Mouse (Mus musculus): ENCODE results near the gene Iqschfp.

The Iqschfp gene

DNA sequence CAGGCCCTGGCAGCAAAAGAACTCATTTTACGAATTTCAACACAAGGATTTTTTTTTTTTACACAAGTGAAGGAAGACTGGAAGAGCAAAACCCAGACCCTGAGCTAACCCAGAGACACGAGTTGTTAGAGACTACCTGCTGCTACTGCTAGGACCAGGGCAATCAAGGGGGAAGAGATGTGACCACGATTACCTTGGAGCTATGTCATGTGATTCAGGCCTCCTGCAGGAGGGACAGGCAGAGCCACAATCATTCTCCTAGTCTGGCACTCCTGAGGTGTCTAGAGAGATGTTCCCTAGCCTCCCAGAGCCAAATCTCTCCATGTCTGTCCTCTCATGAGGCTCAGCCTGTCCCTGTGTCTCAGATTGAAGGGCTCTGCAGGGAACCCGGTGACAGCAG, 634.4 kb downstream of the Iqschfp start:
- no peak for DNase-seq (ENCODE audit: low spot score in 2 of 2)

DNA sequence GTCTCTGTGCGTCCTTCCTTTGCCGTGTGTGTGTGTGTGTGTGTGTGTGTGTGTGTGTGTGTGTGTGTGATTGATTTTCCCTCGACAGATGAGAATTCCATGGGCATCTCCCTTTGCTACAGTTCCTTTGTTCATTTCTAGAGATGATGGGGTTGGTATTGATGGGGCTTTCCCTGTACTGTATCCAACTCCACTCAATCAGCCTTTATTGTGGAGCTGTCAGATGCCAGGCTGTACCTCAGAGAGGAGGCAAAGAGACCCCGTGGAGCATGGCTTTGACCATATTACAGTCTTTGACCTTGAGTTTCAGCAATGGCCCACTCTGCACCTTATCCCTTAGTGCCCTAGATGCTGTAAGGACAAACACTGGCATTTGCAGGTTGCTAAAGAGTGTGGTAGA, 635.1 kb downstream of the Iqschfp start:
- no peak for DNase-seq (ENCODE audit: low spot score in 2 of 2)

DNA sequence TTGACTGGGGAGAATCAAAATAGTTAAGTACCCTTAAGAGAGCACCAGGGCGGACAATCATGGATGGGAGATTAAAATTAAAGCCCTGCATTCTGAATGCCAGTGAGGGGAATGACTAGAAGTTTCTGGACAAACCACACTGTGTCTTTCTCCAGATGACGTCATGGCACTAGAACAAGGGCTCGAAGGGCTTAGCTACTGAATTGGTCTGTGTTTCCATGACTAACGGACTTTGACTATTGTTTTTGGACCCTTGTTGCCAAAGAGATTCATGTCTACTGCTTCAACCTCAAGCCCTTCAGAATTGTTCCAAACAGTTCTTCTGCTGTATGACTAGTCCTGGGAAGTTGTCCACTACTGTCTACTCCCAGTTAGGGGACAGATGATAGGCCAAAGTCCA, 639.9 kb downstream of the Iqschfp start:
- no peak for DNase-seq (ENCODE audit: low spot score in 2 of 2)

DNA sequence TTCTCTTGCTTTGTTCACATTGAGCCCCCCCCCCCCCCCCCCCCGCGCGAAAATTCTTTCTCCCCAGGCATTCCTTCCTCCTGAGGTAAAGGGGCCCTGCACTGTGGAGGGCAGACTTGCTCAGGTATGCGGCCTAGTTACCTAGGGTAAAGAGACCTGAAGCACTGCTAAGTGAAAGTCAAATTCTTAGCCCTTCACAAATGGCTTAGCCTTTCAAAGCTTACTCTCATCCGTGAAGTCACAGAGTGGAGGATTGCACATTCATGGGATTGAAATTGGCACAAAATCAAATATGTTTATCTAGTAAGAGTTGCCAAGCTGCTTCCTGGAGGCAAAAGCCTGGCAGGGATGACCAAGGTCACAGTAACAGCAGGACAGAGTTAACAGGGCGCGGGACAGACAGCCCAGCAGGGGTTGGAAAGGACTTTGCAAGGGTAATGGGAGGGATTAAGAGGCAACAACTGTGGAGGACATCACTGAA, 642.6 kb downstream of the Iqschfp start:
- no peak for DNase-seq (ENCODE audit: low spot score in 2 of 2)

DNA sequence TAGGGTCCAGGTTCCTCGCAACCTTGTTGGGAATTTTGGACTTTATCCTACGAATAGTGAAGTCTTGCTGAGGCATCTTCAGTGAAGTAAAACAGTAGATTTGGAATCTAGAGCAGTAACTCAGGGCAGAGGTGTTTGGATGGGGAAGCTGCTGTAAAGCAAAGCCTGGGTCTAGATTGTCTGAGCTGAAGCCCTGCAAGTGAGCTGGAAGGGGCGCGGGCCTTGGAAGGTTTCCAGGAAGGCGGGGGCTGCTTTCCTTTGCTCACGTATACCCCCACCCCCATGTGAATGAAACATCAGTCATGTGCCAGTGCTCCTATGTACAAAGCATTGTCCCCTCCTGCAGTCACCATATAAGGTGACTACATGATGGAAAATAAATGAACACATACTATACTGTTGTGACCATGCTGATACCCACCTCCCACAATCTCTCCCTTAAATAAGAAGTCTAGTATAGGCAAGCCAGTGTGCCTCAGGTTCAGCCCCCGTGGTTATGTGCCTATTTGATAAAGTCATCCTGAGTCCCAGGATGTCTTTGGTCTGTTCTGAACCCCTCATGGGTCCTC, 643.2 kb downstream of the Iqschfp start:
- DNase-seq (ENCODE audit: low spot score in 2 of 2): no peak

DNA sequence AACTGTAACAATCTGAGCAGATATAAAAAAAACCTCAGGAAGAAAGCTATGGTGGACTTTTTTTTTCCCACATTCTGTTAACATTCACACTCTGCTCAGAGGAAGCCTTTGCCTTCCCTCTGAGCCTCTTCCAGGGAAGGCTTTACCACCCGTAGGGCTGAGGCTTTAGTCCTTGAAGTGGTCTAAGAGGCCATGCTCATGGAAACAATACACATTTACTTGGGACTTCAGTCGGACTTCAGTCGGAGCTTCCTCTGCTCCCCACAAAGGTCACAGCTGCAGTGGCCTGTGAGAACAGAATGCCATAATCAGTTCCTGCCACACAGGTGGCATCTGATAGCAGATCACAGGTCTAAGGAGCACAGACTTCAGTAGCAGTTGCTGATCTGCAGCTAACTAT, 644.0 kb downstream of the Iqschfp start:
- DNase-seq (ENCODE audit: low spot score in 2 of 2): no peak

DNA sequence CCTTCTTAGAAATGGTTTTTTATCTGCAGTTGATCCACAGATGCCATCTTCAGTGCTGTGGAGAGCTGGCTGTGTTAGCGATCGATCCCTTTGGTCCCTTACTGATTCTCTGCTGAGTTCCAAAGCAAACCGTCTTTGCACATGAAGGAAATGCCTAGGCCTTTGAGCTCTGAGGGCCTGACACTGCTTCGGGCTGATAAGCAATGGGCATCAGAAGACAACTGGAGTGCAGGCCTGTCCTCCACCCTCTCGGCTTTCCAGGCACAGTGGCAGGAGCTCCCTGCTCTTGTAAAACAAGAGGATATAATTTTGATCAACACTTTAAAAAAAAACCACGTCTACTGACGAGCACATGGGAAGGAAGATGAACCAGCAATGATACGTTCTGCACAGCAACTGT, 649.7 kb downstream of the Iqschfp start:
- no peak for DNase-seq (ENCODE audit: low spot score in 2 of 2)

DNA sequence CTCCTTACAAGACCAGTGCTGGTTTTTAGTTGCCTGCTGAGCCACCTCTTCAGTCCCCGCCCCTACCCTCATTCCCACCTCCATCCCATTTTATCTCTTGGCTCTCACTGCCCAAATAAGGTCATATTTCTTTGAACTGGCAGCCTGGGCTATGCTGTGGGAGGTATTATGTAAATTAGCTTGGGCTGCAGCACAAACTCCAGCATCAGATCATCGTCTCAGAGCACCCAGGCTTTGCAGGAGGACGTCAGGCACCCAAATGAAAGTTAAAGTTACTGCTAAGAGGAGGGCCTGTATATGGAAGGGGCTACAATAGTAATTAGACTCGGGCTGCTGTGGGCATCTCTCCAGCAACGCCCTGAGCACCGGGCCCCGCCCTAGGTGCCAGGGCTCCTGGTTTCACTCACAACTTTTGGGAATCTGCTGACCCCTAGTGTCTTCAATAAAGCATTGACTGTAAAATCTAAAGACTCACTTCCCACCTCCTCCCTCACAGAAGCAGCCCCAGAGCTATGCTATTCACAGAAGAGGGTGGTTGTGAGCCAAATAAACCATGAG, 651.0 kb downstream of the Iqschfp start:
- DNase-seq (ENCODE audit: low spot score in 2 of 2): peak in 1 of 2 experiments; percentile 26

DNA sequence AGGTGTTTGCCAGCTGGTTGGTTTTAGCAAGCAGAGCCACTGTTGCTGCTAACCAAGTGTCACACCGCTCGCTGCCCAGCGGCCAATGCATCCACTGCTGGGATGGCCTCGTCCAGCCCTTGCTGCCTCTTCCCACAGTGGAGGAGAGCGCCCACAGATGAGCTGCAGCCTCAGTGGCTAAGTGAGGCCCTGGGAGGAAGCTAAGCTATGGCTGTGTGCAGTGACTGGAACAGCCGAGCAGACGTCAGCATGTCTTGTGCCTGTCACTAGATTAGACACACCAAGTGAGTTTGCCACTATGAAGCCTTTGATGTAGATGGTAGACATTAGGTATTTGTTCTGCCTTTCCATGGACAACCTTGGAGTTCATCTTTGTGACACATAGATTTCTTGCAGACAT, 652.8 kb downstream of the Iqschfp start:
- DNase-seq (ENCODE audit: low spot score in 2 of 2): no peak

DNA sequence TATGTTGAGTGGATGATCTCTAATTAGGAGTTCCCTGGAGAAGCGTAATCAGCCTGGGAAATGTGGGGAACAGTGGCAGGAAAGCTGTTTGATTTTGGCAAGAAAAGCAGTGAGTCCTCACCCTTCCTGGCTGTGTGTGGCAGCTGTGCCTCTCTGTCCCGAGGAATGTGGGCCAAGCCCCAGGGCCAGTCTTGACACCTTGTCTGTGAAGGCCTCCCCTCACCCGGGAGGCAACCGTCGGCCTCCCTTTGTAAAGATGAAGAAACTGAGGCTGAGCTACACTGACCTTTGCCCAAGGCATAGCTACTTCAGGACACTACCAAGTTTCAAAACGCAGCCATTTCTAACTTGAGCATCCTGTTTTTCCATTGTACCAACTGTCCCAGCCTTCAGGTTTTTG, 653.9 kb downstream of the Iqschfp start:
- no peak for DNase-seq (ENCODE audit: low spot score in 2 of 2)

DNA sequence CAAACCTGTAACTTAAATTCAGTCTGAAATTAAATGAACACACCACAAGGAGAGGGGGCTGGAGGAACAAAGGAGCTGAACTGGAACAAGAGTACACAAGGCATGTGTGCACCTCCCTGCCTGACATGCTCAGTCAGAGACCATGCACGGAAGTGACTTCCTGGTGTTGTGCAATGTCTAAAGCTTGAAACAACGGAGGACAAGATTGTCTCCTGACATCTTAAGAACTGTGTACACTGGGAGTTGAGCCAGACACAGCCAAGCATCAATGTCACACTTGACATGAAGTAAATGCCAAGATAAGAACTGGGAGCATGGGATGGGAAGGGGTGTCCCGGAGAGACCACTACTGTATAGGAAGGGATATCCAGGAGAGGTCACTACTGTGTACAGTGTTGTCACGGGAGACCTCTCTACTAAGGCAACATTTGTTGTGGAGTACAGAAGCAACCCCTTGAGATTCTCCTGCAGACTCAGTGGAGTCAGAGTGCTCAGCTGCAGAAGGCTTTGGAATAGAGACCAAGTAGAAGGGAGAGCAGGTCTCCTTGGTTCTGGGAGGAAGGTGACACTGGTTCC, 663.1 kb downstream of the Iqschfp start:
- no peak for DNase-seq (ENCODE audit: low spot score in 2 of 2)

DNA sequence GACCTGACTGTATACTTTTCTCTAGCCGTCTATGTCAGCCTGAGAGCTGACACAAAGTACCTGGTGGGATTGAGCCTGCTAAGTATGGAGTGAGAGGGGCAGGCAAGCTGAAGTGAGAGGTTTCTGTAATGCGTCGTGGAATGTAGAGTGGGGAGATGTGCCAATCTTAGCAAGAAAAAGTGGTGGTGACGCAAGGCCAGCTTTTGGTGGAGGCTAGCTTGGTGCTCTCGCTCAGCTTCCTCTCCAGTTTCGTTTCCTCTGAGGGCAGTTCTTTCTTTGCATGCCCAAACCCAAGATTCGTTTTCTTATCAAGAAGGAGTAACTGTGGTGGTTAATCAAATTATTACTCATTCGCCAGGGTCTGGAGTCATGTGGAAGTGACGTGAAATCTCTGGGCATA, 664.9 kb downstream of the Iqschfp start:
- no peak for DNase-seq (ENCODE audit: low spot score in 2 of 2)

DNA sequence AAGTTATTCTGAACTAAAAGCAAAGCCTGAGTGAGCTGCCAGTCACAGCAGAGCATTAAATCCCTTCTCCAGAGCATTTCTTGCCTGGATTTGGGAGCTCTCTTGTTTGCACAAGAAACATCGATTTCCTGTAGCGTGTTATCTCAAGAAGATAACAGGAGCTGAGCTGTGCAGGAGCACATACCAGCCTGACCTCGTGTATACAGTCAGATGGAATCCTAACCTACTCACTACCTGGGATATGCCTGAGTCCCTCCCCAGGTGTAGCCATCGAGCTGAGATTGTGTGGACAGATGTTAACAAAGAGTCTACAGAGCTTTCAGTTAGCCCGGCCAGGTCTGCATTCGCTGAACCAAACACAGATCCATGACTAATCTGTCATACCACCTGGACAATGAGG, 666.7 kb downstream of the Iqschfp start:
- DNase-seq (ENCODE audit: low spot score in 2 of 2): no peak

DNA sequence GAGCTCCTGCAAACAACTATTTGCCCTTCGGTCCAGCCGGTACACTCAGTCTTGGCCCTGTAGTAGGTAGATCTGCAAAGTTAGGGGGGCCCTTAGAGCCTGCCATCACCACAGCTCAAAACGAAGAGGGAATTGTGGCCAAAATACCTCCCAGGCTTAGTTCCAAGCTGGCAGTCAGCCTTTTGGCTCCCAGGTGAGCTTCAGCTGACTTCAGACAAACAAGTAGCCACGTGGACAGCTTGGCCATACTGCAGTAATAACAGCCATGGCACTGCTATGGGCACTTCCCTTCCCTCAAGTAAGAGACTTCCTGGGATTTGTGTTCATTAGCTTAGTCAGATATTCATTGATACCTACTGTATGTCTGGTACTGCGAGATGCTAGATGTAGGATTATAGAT, 668.0 kb downstream of the Iqschfp start:
- DNase-seq (ENCODE audit: low spot score in 2 of 2): no peak

DNA sequence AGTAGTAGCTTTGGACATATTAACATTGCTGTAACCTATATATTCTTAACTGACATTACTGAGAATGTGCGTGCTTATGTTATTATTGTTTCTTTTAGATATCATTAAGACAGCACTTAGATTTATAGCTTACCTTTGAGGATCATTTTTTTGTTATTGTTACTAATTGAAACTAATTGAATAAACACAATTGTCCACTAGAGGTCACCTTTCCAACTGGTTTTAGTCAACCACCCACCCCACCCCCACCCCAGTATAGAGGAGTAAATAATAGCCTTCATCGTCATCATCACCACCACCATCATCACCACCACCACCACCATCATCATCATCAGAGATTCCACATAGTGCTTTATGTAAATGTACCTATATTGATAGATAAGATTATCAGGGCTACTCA, 670.8 kb downstream of the Iqschfp start:
- DNase-seq (ENCODE audit: low spot score in 2 of 2): no peak

DNA sequence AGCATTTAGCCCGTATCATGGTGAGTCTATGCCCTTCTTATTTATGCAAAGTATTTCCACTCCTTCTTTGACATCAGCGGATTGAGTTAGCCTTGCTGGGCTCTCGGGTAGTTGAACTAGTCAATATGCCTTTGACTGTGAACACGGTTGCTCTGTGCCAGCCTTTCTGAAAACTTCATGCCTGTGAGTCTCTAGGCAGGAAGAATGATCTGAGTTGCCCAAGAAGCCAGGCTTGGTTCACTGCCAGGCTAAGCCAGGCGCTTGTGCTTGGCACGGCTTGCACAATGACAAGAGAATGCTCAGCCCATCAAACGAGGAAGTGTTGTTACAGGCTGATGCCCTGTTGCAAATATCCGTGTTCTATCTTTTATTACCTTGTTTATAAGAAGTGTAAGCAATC, 671.9 kb downstream of the Iqschfp start:
- no peak for DNase-seq (ENCODE audit: low spot score in 2 of 2)

DNA sequence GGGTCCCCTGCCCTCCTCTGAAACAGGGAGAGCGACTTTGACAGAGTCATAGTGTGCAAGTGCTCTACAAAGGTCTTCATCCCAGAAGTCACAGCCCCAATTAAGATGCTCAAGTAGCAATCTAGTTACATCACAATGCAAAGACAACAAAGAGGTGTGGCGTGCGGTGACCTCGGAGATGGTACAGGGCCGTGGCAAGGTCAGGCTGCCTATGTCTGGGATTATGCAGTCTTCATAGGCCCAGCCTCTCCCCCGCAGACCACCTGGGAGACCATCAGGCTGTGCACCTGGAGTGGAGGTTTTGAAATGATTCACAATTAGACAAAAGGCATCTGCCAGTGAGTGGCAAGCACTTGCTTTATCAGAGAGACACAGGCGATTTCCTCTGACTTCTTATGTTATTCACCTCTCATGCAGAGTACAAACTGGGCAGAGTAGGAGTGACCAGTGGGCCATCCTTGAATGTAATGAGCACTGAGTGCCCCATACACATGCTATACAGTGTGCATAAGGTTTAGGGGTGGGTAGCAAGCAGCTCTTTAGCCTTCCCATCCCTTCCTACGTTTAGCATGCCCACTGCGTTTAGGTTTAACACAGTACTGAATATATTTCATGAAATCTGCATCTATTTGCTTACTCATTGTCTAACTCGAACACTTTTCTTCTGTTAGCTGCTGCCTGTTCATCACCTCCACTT, 673.1 kb downstream of the Iqschfp start:
- no peak for DNase-seq (ENCODE audit: low spot score in 2 of 2)

DNA sequence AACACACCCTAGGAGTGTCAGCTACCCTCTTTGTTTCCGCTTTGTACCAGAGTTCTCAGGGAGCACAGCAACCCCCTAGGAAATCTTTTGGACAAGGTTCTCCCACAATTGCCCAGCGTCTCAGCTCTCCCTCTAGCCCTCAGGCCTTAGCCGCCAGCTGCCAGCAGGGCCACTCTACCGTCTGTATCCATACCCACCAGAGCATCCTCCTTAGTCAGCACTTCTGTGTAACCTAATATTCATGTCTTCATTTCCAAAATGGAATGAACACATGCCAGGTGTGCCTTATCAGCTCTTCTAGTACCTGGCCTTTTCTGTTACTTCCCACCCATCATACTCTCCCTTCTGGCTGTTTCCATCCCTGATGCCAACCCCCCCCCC, 673.6 kb downstream of the Iqschfp start:
- DNase-seq (ENCODE audit: low spot score in 2 of 2): no peak

DNA sequence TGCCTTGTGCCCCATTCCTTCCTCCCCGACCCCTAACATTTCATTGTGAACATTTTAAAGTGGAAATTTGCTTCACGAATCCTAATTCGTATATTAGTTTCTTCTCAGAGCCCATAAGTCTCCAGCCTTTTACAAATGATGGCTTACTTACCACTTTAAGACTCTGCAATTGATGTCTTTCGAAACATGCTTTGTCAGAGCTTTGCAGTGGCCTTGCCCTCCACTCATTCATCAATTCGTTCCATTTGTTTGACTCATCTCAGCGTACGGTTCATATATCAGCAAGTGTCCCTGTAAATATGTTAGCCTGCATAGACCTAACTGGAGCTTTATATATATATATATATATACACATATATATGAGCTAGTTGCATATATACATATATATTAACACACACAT, 675.5 kb downstream of the Iqschfp start:
- no peak for DNase-seq (ENCODE audit: low spot score in 2 of 2)

DNA sequence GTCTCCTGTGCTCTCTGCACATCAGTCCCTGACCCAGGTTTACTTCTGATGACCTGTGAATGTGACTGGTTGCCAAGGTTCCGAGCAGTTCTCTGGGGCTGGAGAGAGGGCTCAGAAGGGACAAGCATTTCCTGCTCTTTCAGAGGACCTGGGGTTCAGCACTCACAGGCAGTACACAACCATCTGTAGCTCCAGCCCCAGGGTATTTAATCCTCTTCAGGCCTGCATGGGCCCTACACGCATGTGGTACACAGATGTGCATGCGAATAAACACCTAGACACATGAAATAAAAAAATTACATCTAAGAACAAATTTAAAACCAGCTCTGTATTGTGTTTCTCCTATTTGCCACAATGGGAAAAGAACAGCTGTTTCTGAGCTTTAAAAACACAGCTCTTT, 676.1 kb downstream of the Iqschfp start:
- no peak for DNase-seq (ENCODE audit: low spot score in 2 of 2)

DNA sequence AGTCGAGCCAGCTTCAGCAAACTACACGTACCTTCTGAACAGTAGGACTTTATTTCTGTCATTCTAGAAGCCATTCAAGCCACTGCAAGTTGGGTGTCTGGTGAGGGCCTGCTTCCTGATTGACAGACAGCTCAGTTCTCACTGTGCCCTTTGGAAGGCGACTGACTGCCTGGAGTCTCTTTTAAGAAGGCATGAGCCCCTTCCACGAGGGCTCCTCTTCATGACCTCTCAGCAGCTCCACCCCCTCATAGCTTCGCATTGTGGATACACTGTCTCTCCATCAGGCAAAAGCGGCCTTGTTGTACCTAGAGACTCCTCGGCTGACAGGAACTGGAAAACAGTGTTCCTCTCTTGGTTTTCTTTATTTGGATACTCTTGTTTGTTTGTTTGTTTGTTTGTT, 676.7 kb downstream of the Iqschfp start:
- DNase-seq (ENCODE audit: low spot score in 2 of 2): no peak

DNA sequence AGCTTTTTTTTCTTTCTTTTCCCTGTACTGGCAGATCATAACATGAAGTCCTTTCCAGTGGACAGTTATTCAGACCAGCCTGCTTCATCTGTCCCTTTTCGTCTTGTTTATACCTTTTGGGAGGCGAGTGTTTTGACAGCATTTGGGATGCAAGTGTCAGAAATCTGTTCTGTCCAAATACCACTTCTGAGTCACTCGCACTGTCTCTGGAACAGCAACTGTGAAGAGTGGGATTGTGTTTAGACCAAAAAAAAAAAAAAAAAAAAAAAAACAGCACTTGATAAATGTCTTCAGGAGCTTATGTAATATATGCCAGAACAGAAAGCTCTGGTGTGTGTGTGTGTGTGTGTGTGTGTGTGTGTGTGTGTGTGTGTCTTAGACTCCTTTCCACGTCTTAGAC, 678.3 kb downstream of the Iqschfp start:
- DNase-seq (ENCODE audit: low spot score in 2 of 2): no peak

Measured in spleen, postnatal 36 days (tissue).